Mouse (Mus musculus) stomach, embryonic 16.5 days (tissue): ENCODE measurements around the gene Yipf4. TPM values are rescaled to one million over a fixed set of nuclear protein-coding genes. Genes with fewer than 3 reads are reported as not detected.

Source experiments
- ATAC-seq: fragments of 200-750 bp; cut with Nextera tagmentation; 2 replicates; pipeline ENCODE4 v1.8.0; 2017; ENCODE audit warnings: moderate number of reproducible peaks, moderate TSS enrichment; ENCODE audit not compliant: insufficient read depth, low FRiP score
- H3K27ac ChIP-seq: fragments of 300-500 bp; sonication (generic); 2 replicates; pipeline ENCODE4 v1.5.1; 2014; ENCODE audit warnings: low read length
- H3K27me3 ChIP-seq: fragments of 300-500 bp; sonication (generic); 2 replicates; pipeline ENCODE4 v1.6.1; 2014; ENCODE audit warnings: low read length, control low read depth, mixed read lengths; ENCODE audit not compliant: control insufficient read depth, insufficient read depth
- H3K36me3 ChIP-seq: fragments of 300-500 bp; sonication (generic); 2 replicates; pipeline ENCODE4 v1.6.1; 2014; ENCODE audit warnings: low read length; ENCODE audit not compliant: control insufficient read depth, insufficient read depth
- H3K4me1 ChIP-seq: fragments of 300-500 bp; sonication (generic); 2 replicates; pipeline ENCODE4 v1.6.1; 2014; ENCODE audit warnings: low read length, control low read depth, mixed read lengths; ENCODE audit not compliant: control insufficient read depth, insufficient read depth
- H3K4me2 ChIP-seq: fragments of 300-500 bp; sonication (generic); 2 replicates; pipeline ENCODE4 v1.6.1; 2014; ENCODE audit warnings: low read depth, low read length, mixed read lengths
- H3K4me3 ChIP-seq: fragments of 300-500 bp; sonication (generic); replicated peaks from 2 replicates; pipeline ENCODE4 v1.5.1; 2014; ENCODE audit warnings: mild to moderate bottlenecking, low read length
- H3K9ac ChIP-seq: fragments of 300-500 bp; sonication (generic); 2 replicates; pipeline ENCODE4 v1.6.1; 2014; ENCODE audit warnings: low read length
- H3K9me3 ChIP-seq: fragments of 300-500 bp; sonication (generic); replicated peaks from 2 replicates; pipeline ENCODE4 v1.6.1; 2016; ENCODE audit warnings: low read length, control low read depth; ENCODE audit not compliant: control insufficient read depth
- WGBS: fragments of 180-500 bp; shearing (Covaris S2); extraction: QIAGEN DNeasy Blood & Tissue Kit; methylation state at CpG from one replicate; pipeline ENCODE4 v1.1.7; 2014; 5-methylcytosine and 5-hydroxymethylcytosine counted together
- polyA plus RNA-seq: library from polyadenylated mRNA; unstranded; fragments of >200 nt; fragmentation: Nextera tagmentation; extraction: Ambion mirVana; gene quantifications from 2 replicates; pipeline ENCODE4 v1.2.1, GENCODE M21; 2015

The Yipf4 gene
- polyA plus RNA-seq, 1 experiment from 2014 or later, result 62.3 TPM

- Histone ChIP-seq H3K9ac (no peak overlapping the region), H3K4me1 (no peaks in the 10 kb centered on the region), H3K36me3 (no peaks in the 10 kb centered on the region), H3K4me3 (no peak overlapping the region), H3K9me3 (no peaks in the 10 kb centered on the region), H3K27ac (no peak overlapping the region), H3K27me3 (no peaks in the 10 kb centered on the region), H3K4me2 (no peak overlapping the region)
- ATAC-seq, result no peak
- 57% methylated on average over 2 of the region's 2 CpGs for WGBS
Measured at GRCm38 (mm10) chr17:74507934-74508333, 18.6 kb downstream of the Yipf4 start.

DNA sequence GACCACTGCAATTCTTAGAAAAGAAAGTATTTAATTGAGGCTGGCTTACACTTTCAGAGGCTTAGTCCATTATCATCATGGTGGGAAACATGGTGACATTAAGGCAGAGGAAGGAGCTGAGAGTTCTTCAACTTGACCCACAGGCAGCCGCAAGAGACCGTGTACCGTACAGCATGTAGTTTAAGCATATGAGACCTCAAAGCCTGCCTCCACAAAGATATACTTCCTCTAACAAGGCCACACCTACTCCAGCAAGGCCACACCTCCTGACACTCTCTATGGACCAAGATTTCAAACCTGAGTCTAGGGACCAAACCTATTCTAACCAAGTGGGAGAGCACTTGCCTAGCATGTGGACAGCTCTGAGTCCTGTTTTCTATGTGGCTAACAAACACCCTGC lies 19.3 kb downstream of the Yipf4 start:
- 76% methylated on average over 3 of the region's 3 CpGs for WGBS
- Histone ChIP-seq H3K9me3 (no peaks in the 10 kb centered on the region), H3K4me2 (no peak overlapping the region), H3K36me3 (no peaks in the 10 kb centered on the region), H3K4me3 (no peak overlapping the region), H3K27me3 (no peaks in the 10 kb centered on the region), H3K4me1 (no peaks in the 10 kb centered on the region), H3K9ac (no peak overlapping the region), H3K27ac (no peak overlapping the region)
- ATAC-seq, result no peak

- no peak overlapping the region for H3K27ac ChIP-seq
- H3K4me3 ChIP-seq, result no peak overlapping the region
- H3K9ac ChIP-seq, result no peak overlapping the region
- H3K9me3 ChIP-seq, result no peaks in the 10 kb centered on the region
- ATAC-seq, result no peak
- no peak overlapping the region for H3K4me2 ChIP-seq
- H3K27me3 ChIP-seq, result no peaks in the 10 kb centered on the region
- WGBS, result 80% methylated on average over 2 of the region's 2 CpGs
- H3K36me3 ChIP-seq, result no peaks in the 10 kb centered on the region
- H3K4me1 ChIP-seq, result no peaks in the 10 kb centered on the region
Measured at GRCm38 (mm10) chr17:74512308-74512707, 23.0 kb downstream of the Yipf4 start.

DNA sequence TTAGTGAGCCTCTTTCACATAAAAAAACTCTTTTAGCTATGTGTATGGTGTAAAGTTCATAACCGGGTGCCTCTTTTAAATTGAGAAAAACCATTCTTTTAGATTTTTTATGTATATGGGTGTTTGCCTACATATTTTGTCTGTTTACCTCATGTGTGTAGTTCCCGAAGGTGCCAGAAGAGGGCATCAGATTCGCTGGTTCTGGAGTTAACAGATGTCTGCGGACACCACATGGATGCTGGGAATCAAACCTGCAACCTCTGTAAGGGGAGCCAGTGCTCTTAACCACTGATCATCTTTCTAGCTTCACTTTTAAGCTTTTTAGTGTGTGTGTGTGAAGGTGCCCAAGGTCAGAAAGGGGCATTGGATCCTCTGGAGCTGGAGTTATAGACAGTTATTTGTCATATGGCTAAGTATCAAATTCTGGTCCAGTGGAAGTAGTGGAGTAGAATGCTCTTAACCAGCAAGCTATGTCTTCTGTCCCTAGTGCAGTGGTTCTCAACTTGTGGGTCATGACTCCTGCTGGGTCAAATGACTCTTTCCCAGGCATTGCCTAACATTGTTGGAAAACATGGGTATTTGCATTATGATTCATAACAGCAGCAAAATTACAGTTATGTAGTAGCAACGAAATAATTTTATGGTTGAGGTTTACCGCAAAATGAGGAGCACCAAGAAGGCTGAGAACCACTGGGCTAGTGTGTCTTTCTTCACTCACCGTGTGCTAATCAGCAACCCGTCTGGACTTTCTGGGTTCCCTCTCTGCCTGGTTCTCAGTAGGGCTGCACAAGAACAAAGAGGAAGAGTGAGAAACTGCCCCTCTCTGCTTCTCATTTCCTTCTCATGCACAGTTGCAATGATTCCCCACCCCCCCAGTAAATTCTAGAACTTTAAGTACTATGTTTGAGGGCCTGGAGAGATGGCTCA lies 33.8 kb downstream of the Yipf4 start:
- ATAC-seq, result no peak
- Histone ChIP-seq H3K36me3 (no peaks in the 10 kb centered on the region), H3K27me3 (no peaks in the 10 kb centered on the region), H3K4me2 (no peak overlapping the region), H3K4me3 (no peak overlapping the region), H3K4me1 (peaks cover 7% of the 10 kb centered on the region; the same call in 1 of the 2 replicates), H3K27ac (no peak overlapping the region), H3K9me3 (no peaks in the 10 kb centered on the region), H3K9ac (no peak overlapping the region)
- WGBS, result 79% methylated on average over 8 of the region's 8 CpGs

DNA sequence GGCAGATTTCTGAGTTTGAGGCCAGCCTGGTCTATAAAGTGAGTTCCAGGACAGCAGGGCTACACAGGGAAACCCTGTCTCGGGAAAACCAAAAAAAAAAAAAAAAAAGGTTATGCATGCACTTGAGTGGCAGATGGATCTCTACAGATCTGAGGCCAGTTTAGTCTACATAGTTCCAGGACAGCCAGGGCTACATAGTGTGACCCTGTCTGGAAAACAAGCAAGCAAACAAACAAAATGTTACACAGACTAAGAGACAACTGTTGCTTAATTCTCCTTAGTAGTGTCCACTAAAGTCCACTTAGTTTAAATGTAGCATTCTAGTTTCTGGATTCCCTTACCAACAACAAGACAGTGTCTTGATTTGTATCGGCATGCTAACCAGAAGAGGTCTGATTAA lies 36.8 kb downstream of the Yipf4 start:
- no peaks in the 10 kb centered on the region for H3K36me3 ChIP-seq
- H3K4me1 ChIP-seq, result peaks cover 17% of the 10 kb centered on the region
- H3K27ac ChIP-seq, result no peak overlapping the region
- no peak overlapping the region for H3K4me2 ChIP-seq
- H3K9ac ChIP-seq, result no peak overlapping the region
- ATAC-seq, result no peak
- H3K27me3 ChIP-seq, result no peaks in the 10 kb centered on the region
- H3K4me3 ChIP-seq, result no peak overlapping the region
- WGBS, result 94% methylated on average over 2 of the region's 2 CpGs
- no peaks in the 10 kb centered on the region for H3K9me3 ChIP-seq

- no peaks in the 10 kb centered on the region for H3K9me3 ChIP-seq
- 83% methylated on average over 9 of the region's 9 CpGs for WGBS
- no peaks in the 10 kb centered on the region for H3K36me3 ChIP-seq
- H3K4me2 ChIP-seq, result peak overlapping the region; percentile 67
- ATAC-seq, result no peak
- H3K27me3 ChIP-seq, result no peaks in the 10 kb centered on the region
- H3K4me1 ChIP-seq, result peaks cover 17% of the 10 kb centered on the region
- H3K4me3 ChIP-seq, result peak overlapping the region; percentile 52
- H3K27ac ChIP-seq, result peak overlapping the region; percentile 100
- peak overlapping the region; percentile 76 for H3K9ac ChIP-seq
Measured at GRCm38 (mm10) chr17:74526806-74527653, 37.7 kb downstream of the Yipf4 start.

DNA sequence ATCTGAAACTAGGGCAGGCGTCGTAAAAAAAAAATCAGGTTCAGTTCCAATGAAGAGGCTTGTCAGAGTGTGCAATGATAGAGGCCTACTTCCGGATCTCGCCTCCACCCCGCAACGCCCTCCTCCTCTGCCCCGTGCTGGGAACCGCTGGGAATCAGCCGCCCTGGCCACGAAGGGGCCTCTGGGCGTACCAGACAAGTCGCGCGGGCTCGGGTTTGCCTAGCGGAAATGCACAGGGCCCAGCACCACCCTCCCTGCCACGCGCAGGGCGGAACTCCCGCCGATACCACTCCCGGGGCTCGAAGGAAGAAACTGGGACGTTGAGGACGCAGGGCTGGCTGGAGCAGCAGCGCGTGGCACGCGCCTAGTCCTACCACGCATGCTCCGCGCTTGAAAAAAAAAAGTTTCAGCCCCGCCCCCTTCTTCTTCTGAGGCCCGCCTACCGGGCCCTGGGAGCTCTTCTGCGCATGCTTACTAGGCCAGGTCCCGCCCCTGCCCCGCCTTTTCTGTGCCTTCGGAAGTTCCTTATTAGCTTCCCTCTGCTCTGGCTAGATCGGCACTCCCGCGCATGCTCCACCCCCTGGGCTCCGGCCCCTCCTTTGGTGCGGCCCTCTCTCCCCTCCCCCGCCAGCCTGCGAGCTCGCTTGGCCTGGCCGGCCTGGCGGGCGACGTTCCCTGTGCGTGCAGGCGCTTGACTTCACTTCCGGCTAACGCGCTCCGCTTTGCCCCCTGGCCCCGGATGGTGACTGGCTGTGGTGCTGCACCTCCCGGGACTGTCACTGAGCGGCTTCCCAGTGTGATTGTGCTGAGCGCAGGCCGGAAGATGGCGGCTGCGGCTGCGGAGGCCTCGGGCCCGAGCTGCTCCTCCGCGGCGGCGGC lies 38.7 kb downstream of the Yipf4 start, which contains the start of gene Birc6:
Gene Birc6 (plus strand): TSS at position 567 of the 879 bp plus-strand sequence.
- H3K9ac ChIP-seq, result peak within 1 kb of the TSS; percentile 91

GRCm38 (mm10) chr17:74528648-74529532 lies 39.6 kb downstream of the Yipf4 start:
- peak overlapping the region; percentile 97 for H3K4me3 ChIP-seq
- H3K27me3 ChIP-seq, result no peaks in the 10 kb centered on the region
- H3K9ac ChIP-seq, result peak overlapping the region; percentile 91
- peak overlapping the region; percentile 99 for H3K27ac ChIP-seq
- H3K4me2 ChIP-seq, result peak overlapping the region; percentile 81
- no peaks in the 10 kb centered on the region for H3K9me3 ChIP-seq
- no peaks in the 10 kb centered on the region for H3K36me3 ChIP-seq
- ATAC-seq, result peak; percentile 34
- WGBS, result under 1% methylated on average over 69 of the region's 72 CpGs
- H3K4me1 ChIP-seq, result peaks cover 17% of the 10 kb centered on the region

More for the DNA sequence above, 38.7 kb downstream of the Yipf4 start, which contains the start of gene Birc6:
- WGBS, result under 1% methylated on average over 71 of the region's 71 CpGs
- peaks cover 17% of the 10 kb centered on the region for H3K4me1 ChIP-seq
- H3K27ac ChIP-seq, result peak within 1 kb of the TSS; percentile 100
- peak within 1 kb of the TSS; percentile 81 for H3K4me2 ChIP-seq
- no peaks in the 10 kb centered on the region for H3K9me3 ChIP-seq
- H3K36me3 ChIP-seq, result no peaks in the 10 kb centered on the region
- H3K4me3 ChIP-seq, result peak within 1 kb of the TSS; percentile 97
- peak; percentile 97 for ATAC-seq
- no peaks in the 10 kb centered on the region for H3K27me3 ChIP-seq
